Mouse (Mus musculus) G1E (cell line): ENCODE results near the gene Grem1.

Experiments
- CTCF ChIP-seq: IDR thresholded peaks from 2 replicates; pipeline ENCODE4 v1.5.1; 2012; ENCODE audit warnings: low read depth, low read length, inconsistent platforms, mixed read lengths
- GATA1 ChIP-seq: IDR thresholded peaks from 2 replicates; pipeline ENCODE4 v1.6.1; 2012; ENCODE audit warnings: borderline replicate concordance, low read length, inconsistent platforms, mixed read lengths

DNA sequence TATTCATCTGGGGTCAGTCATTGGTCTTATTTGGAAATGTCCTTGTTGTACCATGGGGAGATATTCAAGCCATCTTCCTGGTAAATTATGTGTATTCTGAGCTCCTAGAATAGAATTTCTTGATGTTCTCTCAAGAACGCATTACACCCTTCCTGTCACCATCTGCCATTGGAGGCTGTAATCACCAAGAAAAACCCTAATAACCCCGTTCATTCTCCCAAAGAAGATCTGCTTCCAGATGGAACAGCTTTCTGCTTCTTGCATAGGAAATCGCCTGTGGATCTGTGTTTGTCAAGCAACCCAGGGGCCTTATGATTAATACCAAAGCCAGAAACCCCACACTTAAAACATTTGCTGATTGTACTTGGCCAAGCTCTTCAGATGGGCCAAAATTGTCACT, 20.9 kb upstream of the Grem1 start:
- TF ChIP-seq GATA1: no peak
- TF ChIP-seq CTCF: no peak
